Mouse (Mus musculus): ENCODE results near the gene Rnase12. TPM values are rescaled to one million over a fixed set of nuclear protein-coding genes. Genes with fewer than 3 reads are reported as not detected.
"Not testable (repeated sequence)": the region's sequence is repeated elsewhere in the genome, so short reads cannot be mapped to it uniquely, and the experiment has no call there.

Rnase12 gene
- polyA plus RNA-seq (2015; fragmentation: Nextera tagmentation; extraction: Ambion mirVana): not detected in 2 replicates

DNA sequence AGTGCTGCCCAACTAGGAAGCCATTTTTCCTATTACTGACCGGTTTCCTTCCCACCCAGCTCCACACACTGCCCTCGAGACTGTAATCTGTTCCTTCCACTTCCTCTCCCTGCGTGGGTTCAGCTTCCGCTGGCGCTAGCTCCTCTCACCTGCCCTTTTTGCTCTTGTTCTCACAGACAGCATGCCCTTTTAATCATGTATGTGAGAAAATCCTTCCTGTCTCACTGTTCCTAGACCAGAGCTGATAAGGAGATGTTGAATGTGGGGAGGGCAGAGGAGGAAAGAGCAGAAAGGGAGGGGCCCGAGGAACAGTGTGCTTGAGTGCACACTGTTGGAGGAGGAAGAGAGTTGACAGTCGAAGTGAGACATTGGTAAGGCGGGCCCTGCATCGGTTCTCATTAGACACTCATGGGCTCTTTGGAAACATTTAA, at the start of gene Rnase12:
Rnase12 (minus strand) TSS at position 261 of the 431 bp plus-strand sequence.
- Histone ChIP-seq H3K4me3 (no peak within 1 kb of the TSS), H3K4me1 (peaks cover 3% of the 10 kb centered on the region; the same call in 1 of the 2 replicates), H3K9ac (no peak within 1 kb of the TSS), H3K27me3 (no peaks in the 10 kb centered on the region), H3K4me2 (no peak within 1 kb of the TSS), H3K36me3 (no peaks in the 10 kb centered on the region), H3K9me3 (no peaks in the 10 kb centered on the region), H3K27ac (no peak within 1 kb of the TSS)
- ATAC-seq (ENCODE audit: insufficient number of reproducible peaks, low FRiP score, low TSS enrichment, low read depth): no peak
- 68% methylated on average over 9 of the region's 9 CpGs for WGBS

DNA sequence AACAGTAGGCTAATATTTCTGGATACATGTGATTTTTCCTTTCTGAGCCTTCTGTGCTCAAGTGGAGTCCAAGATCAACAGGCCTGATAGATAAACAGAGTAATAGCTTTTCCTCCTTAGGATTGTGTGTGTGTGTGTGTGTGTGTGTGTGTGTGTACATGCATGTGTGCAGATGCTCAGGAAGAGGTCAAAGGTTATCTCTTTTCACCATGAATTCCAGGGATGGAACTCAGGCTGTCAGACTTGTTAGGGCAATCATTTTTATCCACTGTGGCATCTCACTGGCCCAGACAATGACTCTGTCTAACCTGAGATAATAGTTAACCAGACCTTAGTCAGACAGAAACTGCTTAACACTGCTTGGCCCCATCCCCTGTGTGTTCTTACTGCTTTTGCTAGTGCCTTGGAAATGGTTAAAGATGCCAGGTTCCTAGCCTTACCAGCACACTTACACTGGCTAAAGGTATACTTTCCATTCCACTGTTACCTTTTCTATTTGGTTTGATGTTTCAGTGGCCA, 49.0 kb upstream of the Rnase12 start:
- Histone ChIP-seq H3K27ac (no peak overlapping the region), H3K9ac (no peak overlapping the region), H3K4me2 (no peak overlapping the region), H3K27me3 (no peaks in the 10 kb centered on the region), H3K9me3 (no peaks in the 10 kb centered on the region), H3K4me3 (no peak overlapping the region), H3K36me3 (no peaks in the 10 kb centered on the region), H3K4me1 (no peaks in the 10 kb centered on the region)
- no peak for ATAC-seq (ENCODE audit: insufficient number of reproducible peaks, low FRiP score, low TSS enrichment, low read depth)

GRCm38 (mm10) chr14:51104366-51104765, 46.9 kb upstream of the Rnase12 start:
- H3K9me3 ChIP-seq: no peaks in the 10 kb centered on the region

GRCm38 (mm10) chr14:51103217-51103616, 45.8 kb upstream of the Rnase12 start:
- no peaks in the 10 kb centered on the region for H3K4me1 ChIP-seq
- ATAC-seq (ENCODE audit: insufficient number of reproducible peaks, low FRiP score, low TSS enrichment, low read depth): no peak
- H3K27me3 ChIP-seq: no peaks in the 10 kb centered on the region
- H3K27ac ChIP-seq: no peak overlapping the region
- H3K4me3 ChIP-seq: no peak overlapping the region
- no peaks in the 10 kb centered on the region for H3K9me3 ChIP-seq
- H3K4me2 ChIP-seq: no peak overlapping the region
- H3K36me3 ChIP-seq: no peaks in the 10 kb centered on the region
- H3K9ac ChIP-seq: no peak overlapping the region
- 63% methylated on average over 3 of the region's 3 CpGs for WGBS

More at GRCm38 (mm10) chr14:51104366-51104765, 46.9 kb upstream of the Rnase12 start:
- H3K9ac ChIP-seq: no peak overlapping the region
- H3K36me3 ChIP-seq: no peaks in the 10 kb centered on the region
- H3K4me3 ChIP-seq: no peak overlapping the region
- 77% methylated on average over 2 of the region's 2 CpGs for WGBS
- no peak overlapping the region for H3K4me2 ChIP-seq
- H3K4me1 ChIP-seq: no peaks in the 10 kb centered on the region
- H3K27me3 ChIP-seq: no peaks in the 10 kb centered on the region
- no peak for ATAC-seq (ENCODE audit: insufficient number of reproducible peaks, low FRiP score, low TSS enrichment, low read depth)
- H3K27ac ChIP-seq: no peak overlapping the region

- WGBS: 60% methylated on average over 9 of the region's 9 CpGs
- H3K27ac ChIP-seq: 0 out of 2 replicates have a peak overlapping the region, but pooled peaks have one; percentile 33
- ATAC-seq (ENCODE audit: insufficient number of reproducible peaks, low FRiP score, low TSS enrichment, low read depth): no peak
Observed at GRCm38 (mm10) chr14:51101284-51101683, 43.8 kb upstream of the Rnase12 start.

GRCm38 (mm10) chr14:51098921-51099320, 41.5 kb upstream of the Rnase12 start:
- H3K27me3 ChIP-seq: no peaks in the 10 kb centered on the region
- no peaks in the 10 kb centered on the region for H3K9me3 ChIP-seq
- H3K9ac ChIP-seq: no peak overlapping the region
- no peaks in the 10 kb centered on the region for H3K36me3 ChIP-seq
- no peak overlapping the region for H3K4me3 ChIP-seq
- 93% methylated on average over 11 of the region's 11 CpGs for WGBS
- ATAC-seq (ENCODE audit: insufficient number of reproducible peaks, low FRiP score, low TSS enrichment, low read depth): no peak
- no peaks in the 10 kb centered on the region for H3K4me1 ChIP-seq
- no peak overlapping the region for H3K27ac ChIP-seq
- H3K4me2 ChIP-seq: no peak overlapping the region

More at GRCm38 (mm10) chr14:51101284-51101683, 43.8 kb upstream of the Rnase12 start:
- Histone ChIP-seq H3K36me3 (no peaks in the 10 kb centered on the region), H3K4me3 (no peak overlapping the region), H3K9ac (no peak overlapping the region), H3K4me2 (no peak overlapping the region), H3K4me1 (no peaks in the 10 kb centered on the region), H3K27me3 (no peaks in the 10 kb centered on the region), H3K9me3 (no peaks in the 10 kb centered on the region)

- ATAC-seq (ENCODE audit: insufficient number of reproducible peaks, low FRiP score, low TSS enrichment, low read depth): not testable (repeated sequence)
Observed at GRCm38 (mm10) chr14:51098300-51098699, 40.8 kb upstream of the Rnase12 start.

GRCm38 (mm10) chr14:51095736-51096524, 38.5 kb upstream of the Rnase12 start:
- 0 out of 2 replicates have a peak, but pooled peaks cover 5% of the 10 kb centered on the region for H3K4me1 ChIP-seq
- H3K36me3 ChIP-seq: no peaks in the 10 kb centered on the region
- H3K27ac ChIP-seq: no peak overlapping the region
- H3K9me3 ChIP-seq: no peaks in the 10 kb centered on the region
- no peaks in the 10 kb centered on the region for H3K27me3 ChIP-seq
- 50% methylated on average over 9 of the region's 9 CpGs for WGBS
- H3K4me2 ChIP-seq: no peak overlapping the region
- no peak for ATAC-seq (ENCODE audit: insufficient number of reproducible peaks, low FRiP score, low TSS enrichment, low read depth)
- no peak overlapping the region for H3K9ac ChIP-seq
- H3K4me3 ChIP-seq: no peak overlapping the region

More at GRCm38 (mm10) chr14:51098300-51098699, 40.8 kb upstream of the Rnase12 start:
- not testable (repeated sequence) for H3K4me1 ChIP-seq, H3K9me3 ChIP-seq, H3K9ac ChIP-seq, H3K36me3 ChIP-seq, H3K27me3 ChIP-seq, H3K4me3 ChIP-seq, H3K27ac ChIP-seq, H3K4me2 ChIP-seq
- 22% methylated on average over 1 of the region's 1 CpGs for WGBS

GRCm38 (mm10) chr14:51094921-51095320, 37.5 kb upstream of the Rnase12 start:
- H3K4me2 ChIP-seq: no peak overlapping the region
- no peaks in the 10 kb centered on the region for H3K27me3 ChIP-seq
- no peaks in the 10 kb centered on the region for H3K36me3 ChIP-seq
- no peak overlapping the region for H3K4me3 ChIP-seq
- H3K27ac ChIP-seq: no peak overlapping the region
- 62% methylated on average over 9 of the region's 9 CpGs for WGBS
- H3K9me3 ChIP-seq: no peaks in the 10 kb centered on the region
- H3K9ac ChIP-seq: no peak overlapping the region
- ATAC-seq (ENCODE audit: insufficient number of reproducible peaks, low FRiP score, low TSS enrichment, low read depth): no peak
- 0 out of 2 replicates have a peak, but pooled peaks cover 5% of the 10 kb centered on the region for H3K4me1 ChIP-seq

GRCm38 (mm10) chr14:51094096-51094875, 36.8 kb upstream of the Rnase12 start:
- no peak overlapping the region for H3K4me2 ChIP-seq
- H3K4me3 ChIP-seq: no peak overlapping the region
- no peak overlapping the region for H3K27ac ChIP-seq

GRCm38 (mm10) chr14:51093496-51093895, 36.0 kb upstream of the Rnase12 start:
- Histone ChIP-seq H3K4me2 (no peak overlapping the region), H3K9ac (no peak overlapping the region), H3K27ac (no peak overlapping the region), H3K9me3 (no peaks in the 10 kb centered on the region), H3K4me1 (0 out of 2 replicates have a peak, but pooled peaks cover 5% of the 10 kb centered on the region), H3K36me3 (no peaks in the 10 kb centered on the region), H3K27me3 (no peaks in the 10 kb centered on the region), H3K4me3 (no peak overlapping the region)
- ATAC-seq (ENCODE audit: insufficient number of reproducible peaks, low FRiP score, low TSS enrichment, low read depth): no peak
- 33% methylated on average over 3 of the region's 3 CpGs for WGBS

More at GRCm38 (mm10) chr14:51094096-51094875, 36.8 kb upstream of the Rnase12 start:
- no peaks in the 10 kb centered on the region for H3K9me3 ChIP-seq
- H3K9ac ChIP-seq: no peak overlapping the region
- H3K4me1 ChIP-seq: 0 out of 2 replicates have a peak, but pooled peaks cover 5% of the 10 kb centered on the region
- ATAC-seq (ENCODE audit: insufficient number of reproducible peaks, low FRiP score, low TSS enrichment, low read depth): no peak
- no peaks in the 10 kb centered on the region for H3K27me3 ChIP-seq
- 68% methylated on average over 5 of the region's 5 CpGs for WGBS
- H3K36me3 ChIP-seq: no peaks in the 10 kb centered on the region
